Mouse (Mus musculus) liver, embryonic 14.5 days (tissue): Measurements from ENCODE around the gene Ubxn6. TPM values are rescaled to one million over a fixed set of nuclear protein-coding genes. Genes with fewer than 3 reads are reported as not detected.
A peak's percentile ranks its signal among the peaks of the same experiment; 100 is the strongest.

Experiments
- ATAC-seq: fragments of 200-750 bp; cut with Nextera tagmentation; 2 replicates; pipeline ENCODE4 v1.8.0; 2017; ENCODE audit warnings: moderate number of reproducible peaks, mild to moderate bottlenecking, moderate library complexity; ENCODE audit not compliant: insufficient read depth
- DNase-seq, 3 experiments: peaks; one replicate each; pipeline ENCODE4 v3.0.0-alpha.2; 2012 to 2013; ENCODE audit warnings: low read depth in 3 of 3, low spot score in 3 of 3
- H3K27ac ChIP-seq: fragments of 300-500 bp; sonication (generic); 2 replicates; pipeline ENCODE4 v1.5.1; 2014; ENCODE audit warnings: moderate library complexity, mild to moderate bottlenecking, control low read depth, inconsistent platforms
- H3K27me3 ChIP-seq: fragments of 300-500 bp; sonication (generic); 2 replicates; pipeline ENCODE4 v1.6.1; 2014; ENCODE audit warnings: mild to moderate bottlenecking, low read length, moderate library complexity; ENCODE audit not compliant: control insufficient read depth, insufficient read depth
- H3K36me3 ChIP-seq: fragments of 300-500 bp; sonication (generic); replicated peaks from 2 replicates; pipeline ENCODE4 v1.6.1; 2014; ENCODE audit warnings: low read depth; ENCODE audit not compliant: control insufficient read depth, insufficient read depth
- H3K4me1 ChIP-seq, 2 experiments: fragments of 200-500 bp in 1 of 2; fragments of 300-500 bp in 1 of 2; sonication (generic) in 1 of 2; replicated peaks; 2 replicates each; pipeline ENCODE4 v1.6.1; 2012 to 2014; ENCODE audit warnings: antibody characterized with exemption in 1 of 2, inconsistent platforms in 1 of 2, low read length in 1 of 2; ENCODE audit not compliant: control insufficient read depth in 2 of 2, insufficient read depth in 2 of 2
- H3K4me2 ChIP-seq: fragments of 300-500 bp; sonication (generic); 2 replicates; pipeline ENCODE4 v1.6.1; 2014; ENCODE audit warnings: low read depth, mild to moderate bottlenecking, control low read depth, moderate library complexity
- H3K4me3 ChIP-seq, 2 experiments: fragments of 200-500 bp in 1 of 2; fragments of 300-500 bp in 1 of 2; sonication (generic) in 1 of 2; 2 replicates each; pipeline ENCODE4 v1.5.1; 2012 to 2014; ENCODE audit warnings: low read depth in 2 of 2, low read length in 2 of 2, mild to moderate bottlenecking in 2 of 2, control low read depth in 1 of 2, inconsistent platforms in 1 of 2, moderate library complexity in 1 of 2; ENCODE audit not compliant: insufficient read depth in 1 of 2
- H3K9ac ChIP-seq: fragments of 300-500 bp; sonication (generic); replicated peaks from 2 replicates; pipeline ENCODE4 v1.6.1; 2014; ENCODE audit warnings: mild to moderate bottlenecking, control low read depth, moderate library complexity
- H3K9me3 ChIP-seq: fragments of 300-500 bp; sonication (generic); 2 replicates; pipeline ENCODE4 v1.6.1; 2016; ENCODE audit warnings: low read length, mixed read lengths; ENCODE audit not compliant: control insufficient read depth
- CTCF ChIP-seq: IDR thresholded peaks from 2 replicates; pipeline ENCODE4 v1.5.1; 2016; ENCODE audit warnings: antibody characterized with exemption, low read depth, control low read depth
- EP300 ChIP-seq: IDR thresholded peaks from 2 replicates; pipeline ENCODE4 v1.6.1; 2016; ENCODE audit warnings: antibody characterized with exemption, low read depth
- WGBS: fragments of 180-500 bp; shearing (Covaris S2); extraction: QIAGEN DNeasy Blood & Tissue Kit; methylation state at CpG from one replicate; pipeline ENCODE4 v1.1.7; 2014; ENCODE audit not compliant: insufficient replicate concordance; 5-methylcytosine and 5-hydroxymethylcytosine counted together
- polyA plus RNA-seq, 2 experiments: library from polyadenylated mRNA; depleted of rRNA in 1 of 2; stranded (reverse) in 1 of 2; unstranded in 1 of 2; fragments of >200 nt; fragmentation: Nextera tagmentation in 1 of 2; extraction: Ambion mirVana in 1 of 2; gene quantifications; 2 replicates each; pipeline versions ENCODE4 v1.2.1 to v1.2.3; 2012 to 2014

The Ubxn6 gene
- polyA plus RNA-seq, 2 experiments: 7.3 to 10.8 TPM

- peaks cover 17% of the 10 kb centered on the region for H3K36me3 ChIP-seq
- H3K4me1 ChIP-seq: peaks cover 0 to 4% of the 10 kb centered on the region in 2 experiments; a peak in 1 of 4 replicates
- WGBS: 72% methylated on average over 20 of the region's 20 CpGs
- 0 out of 2 replicates have a peak, but pooled peaks have one; percentile 16 for ATAC-seq
- no peak for TF ChIP-seq EP300
- TF ChIP-seq CTCF: peak; percentile 73
- no peak for DNase-seq
- no peaks in the 10 kb centered on the region for H3K27me3 ChIP-seq
- H3K9me3 ChIP-seq: no peaks in the 10 kb centered on the region
- no peak overlapping the region for H3K4me2 ChIP-seq
- H3K9ac ChIP-seq: no peak overlapping the region
- H3K4me3 ChIP-seq: no peak overlapping the region
- no peak overlapping the region for H3K27ac ChIP-seq
Observed at GRCm38 (mm10) chr17:56018347-56019131, 56.3 kb downstream of the Ubxn6 start.

- peaks cover 17% of the 10 kb centered on the region for H3K36me3 ChIP-seq
- H3K4me2 ChIP-seq: no peak overlapping the region
- no peaks in the 10 kb centered on the region for H3K9me3 ChIP-seq
- no peak for TF ChIP-seq CTCF
- TF ChIP-seq EP300: no peak
- WGBS: 86% methylated on average over 7 of the region's 7 CpGs
- H3K27ac ChIP-seq: no peak overlapping the region
- ATAC-seq (no peak), DNase-seq (no peak)
- H3K4me1 ChIP-seq: 0 out of 4 replicates have a peak, but pooled peaks cover 0 to 2% of the 10 kb centered on the region in 2 experiments
- H3K27me3 ChIP-seq: no peaks in the 10 kb centered on the region
- H3K9ac ChIP-seq: no peak overlapping the region
- H3K4me3 ChIP-seq: no peak overlapping the region
Observed at GRCm38 (mm10) chr17:56017848-56018247, 57.0 kb downstream of the Ubxn6 start.

Other genes starting within 250 kb of the Ubxn6 start
- gene Zfp119a, start 196.1 kb downstream of the Ubxn6 start, polyA plus RNA-seq (2012; rRNA removed): 0.40 and 0.71 TPM in 2 replicates
- 2.1 and 2.2 TPM in 2 replicates for gene Zfp119a, start 196.1 kb downstream of the Ubxn6 start, polyA plus RNA-seq (2014; fragmentation: Nextera tagmentation; extraction: Ambion mirVana)
- gene Zfp959, start 182.9 kb downstream of the Ubxn6 start, polyA plus RNA-seq (2012; rRNA removed): 1.6 and 2.6 TPM in 2 replicates
- gene Zfp959, start 182.9 kb downstream of the Ubxn6 start, polyA plus RNA-seq (2014; fragmentation: Nextera tagmentation; extraction: Ambion mirVana): 4.1 and 4.7 TPM in 2 replicates
- gene Zfp119b, start 125.5 kb downstream of the Ubxn6 start, polyA plus RNA-seq (2012; rRNA removed): 0.44 and 0.76 TPM in 2 replicates
- gene Zfp119b, start 125.5 kb downstream of the Ubxn6 start, polyA plus RNA-seq (2014; fragmentation: Nextera tagmentation; extraction: Ambion mirVana): 2.1 and 2.5 TPM in 2 replicates
- gene Ebi3, start 122.4 kb downstream of the Ubxn6 start, polyA plus RNA-seq (2012; rRNA removed): 4.1 and 5.5 TPM in 2 replicates
- gene Ebi3, start 122.4 kb downstream of the Ubxn6 start, polyA plus RNA-seq (2014; fragmentation: Nextera tagmentation; extraction: Ambion mirVana): 3.0 and 4.5 TPM in 2 replicates
- 3.2 and 5.1 TPM in 2 replicates for gene Yju2, start 115.9 kb downstream of the Ubxn6 start, polyA plus RNA-seq (2012; rRNA removed)
- gene Yju2, start 115.9 kb downstream of the Ubxn6 start, polyA plus RNA-seq (2014; fragmentation: Nextera tagmentation; extraction: Ambion mirVana): 5.2 and 6.4 TPM in 2 replicates
- 0.31 and 0.83 TPM in 2 replicates for gene Shd, start 104.6 kb downstream of the Ubxn6 start, polyA plus RNA-seq (2012; rRNA removed)
- not detected in 2 replicates for gene Shd, start 104.6 kb downstream of the Ubxn6 start, polyA plus RNA-seq (2014; fragmentation: Nextera tagmentation; extraction: Ambion mirVana)
- 0.27 and 0.30 TPM in 2 replicates for gene Fsd1, start 88.5 kb downstream of the Ubxn6 start, polyA plus RNA-seq (2012; rRNA removed)
- gene Fsd1, start 88.5 kb downstream of the Ubxn6 start, polyA plus RNA-seq (2014; fragmentation: Nextera tagmentation; extraction: Ambion mirVana): 0.19 and 0.33 TPM in 2 replicates
- 1.9 and 2.0 TPM in 2 replicates for gene Stap2, start 69.4 kb downstream of the Ubxn6 start, polyA plus RNA-seq (2012; rRNA removed)
- 1.8 and 2.8 TPM in 2 replicates for gene Stap2, start 69.4 kb downstream of the Ubxn6 start, polyA plus RNA-seq (2014; fragmentation: Nextera tagmentation; extraction: Ambion mirVana)
- gene Mpnd, start 69.3 kb downstream of the Ubxn6 start, polyA plus RNA-seq (2012; rRNA removed): 15.7 TPM in 2 replicates
- gene Mpnd, start 69.3 kb downstream of the Ubxn6 start, polyA plus RNA-seq (2014; fragmentation: Nextera tagmentation; extraction: Ambion mirVana): 12.9 and 14.8 TPM in 2 replicates
- gene Sh3gl1, start 38.4 kb downstream of the Ubxn6 start, polyA plus RNA-seq (2012; rRNA removed): 28.8 and 30.0 TPM in 2 replicates
- 32.5 and 32.9 TPM in 2 replicates for gene Sh3gl1, start 38.4 kb downstream of the Ubxn6 start, polyA plus RNA-seq (2014; fragmentation: Nextera tagmentation; extraction: Ambion mirVana)
- gene Chaf1a, start 34.6 kb downstream of the Ubxn6 start, polyA plus RNA-seq (2012; rRNA removed): 10.8 and 14.6 TPM in 2 replicates
- gene Chaf1a, start 34.6 kb downstream of the Ubxn6 start, polyA plus RNA-seq (2014; fragmentation: Nextera tagmentation; extraction: Ambion mirVana): 10.2 and 13.0 TPM in 2 replicates
- 18.2 and 29.5 TPM in 2 replicates for gene Hdgfl2, start 4.6 kb upstream of the Ubxn6 start, polyA plus RNA-seq (2012; rRNA removed)
- 26.0 and 36.0 TPM in 2 replicates for gene Hdgfl2, start 4.6 kb upstream of the Ubxn6 start, polyA plus RNA-seq (2014; fragmentation: Nextera tagmentation; extraction: Ambion mirVana)
- gene Plin4, start 34.8 kb upstream of the Ubxn6 start, polyA plus RNA-seq (2012; rRNA removed): 0.01 TPM in 2 replicates
- 0.03 TPM in 1 of 2 replicates, not detected in the other for gene Plin4, start 34.8 kb upstream of the Ubxn6 start, polyA plus RNA-seq (2014; fragmentation: Nextera tagmentation; extraction: Ambion mirVana)
- gene Plin5, start 42.6 kb upstream of the Ubxn6 start, polyA plus RNA-seq (2012; rRNA removed): 0.11 and 0.29 TPM in 2 replicates
- gene Plin5, start 42.6 kb upstream of the Ubxn6 start, polyA plus RNA-seq (2014; fragmentation: Nextera tagmentation; extraction: Ambion mirVana): 0.34 and 0.35 TPM in 2 replicates
- 0.09 and 0.10 TPM in 2 replicates for gene Lrg1, start 47.0 kb upstream of the Ubxn6 start, polyA plus RNA-seq (2012; rRNA removed)
- 0.29 and 0.67 TPM in 2 replicates for gene Lrg1, start 47.0 kb upstream of the Ubxn6 start, polyA plus RNA-seq (2014; fragmentation: Nextera tagmentation; extraction: Ambion mirVana)
- 0.92 and 1.1 TPM in 2 replicates for gene Sema6b, start 65.3 kb upstream of the Ubxn6 start, polyA plus RNA-seq (2012; rRNA removed)
- 0.43 and 0.71 TPM in 2 replicates for gene Sema6b, start 65.3 kb upstream of the Ubxn6 start, polyA plus RNA-seq (2014; fragmentation: Nextera tagmentation; extraction: Ambion mirVana)
- gene Tnfaip8l1, start 87.4 kb upstream of the Ubxn6 start, polyA plus RNA-seq (2012; rRNA removed): 1.5 and 1.8 TPM in 2 replicates
- gene Tnfaip8l1, start 87.4 kb upstream of the Ubxn6 start, polyA plus RNA-seq (2014; fragmentation: Nextera tagmentation; extraction: Ambion mirVana): 2.4 and 2.7 TPM in 2 replicates
- gene Mydgf, start 108.9 kb upstream of the Ubxn6 start, polyA plus RNA-seq (2012; rRNA removed): 35.9 and 37.3 TPM in 2 replicates
- 48.8 and 50.3 TPM in 2 replicates for gene Mydgf, start 108.9 kb upstream of the Ubxn6 start, polyA plus RNA-seq (2014; fragmentation: Nextera tagmentation; extraction: Ambion mirVana)
- gene Dpp9, start 143.9 kb upstream of the Ubxn6 start, polyA plus RNA-seq (2012; rRNA removed): 14.4 and 16.5 TPM in 2 replicates
- 11.7 and 16.6 TPM in 2 replicates for gene Dpp9, start 143.9 kb upstream of the Ubxn6 start, polyA plus RNA-seq (2014; fragmentation: Nextera tagmentation; extraction: Ambion mirVana)
- gene Fem1a, start 181.8 kb upstream of the Ubxn6 start, polyA plus RNA-seq (2012; rRNA removed): 5.6 and 5.8 TPM in 2 replicates
- 4.9 and 5.8 TPM in 2 replicates for gene Fem1a, start 181.8 kb upstream of the Ubxn6 start, polyA plus RNA-seq (2014; fragmentation: Nextera tagmentation; extraction: Ambion mirVana)
- gene Ticam1, start 201.8 kb upstream of the Ubxn6 start, polyA plus RNA-seq (2012; rRNA removed): 4.9 and 6.8 TPM in 2 replicates
- 3.4 and 3.8 TPM in 2 replicates for gene Ticam1, start 201.8 kb upstream of the Ubxn6 start, polyA plus RNA-seq (2014; fragmentation: Nextera tagmentation; extraction: Ambion mirVana)
- 7.4 and 9.2 TPM in 2 replicates for gene Plin3, start 217.8 kb upstream of the Ubxn6 start, polyA plus RNA-seq (2012; rRNA removed)
- gene Plin3, start 217.8 kb upstream of the Ubxn6 start, polyA plus RNA-seq (2014; fragmentation: Nextera tagmentation; extraction: Ambion mirVana): 24.2 and 27.2 TPM in 2 replicates
- not detected in 2 replicates for gene Arrdc5, start 225.3 kb upstream of the Ubxn6 start, polyA plus RNA-seq (2012; rRNA removed)
- not detected in 2 replicates for gene Arrdc5, start 225.3 kb upstream of the Ubxn6 start, polyA plus RNA-seq (2014; fragmentation: Nextera tagmentation; extraction: Ambion mirVana)
- gene Uhrf1, start 228.3 kb upstream of the Ubxn6 start, polyA plus RNA-seq (2012; rRNA removed): 72.6 and 86.2 TPM in 2 replicates
- gene Uhrf1, start 228.3 kb upstream of the Ubxn6 start, polyA plus RNA-seq (2014; fragmentation: Nextera tagmentation; extraction: Ambion mirVana): 76.0 and 90.8 TPM in 2 replicates